Mouse (Mus musculus): Measurements from ENCODE around the gene Arf6. TPM values are rescaled to one million over a fixed set of nuclear protein-coding genes. Genes with fewer than 3 reads are reported as not detected.
"Not testable (repeated sequence)": the region's sequence is repeated elsewhere in the genome, so short reads cannot be mapped to it uniquely, and the experiment has no call there.

Gene Arf6
- polyA plus RNA-seq, 2 experiments, result 82.2 to 106 TPM

DNA sequence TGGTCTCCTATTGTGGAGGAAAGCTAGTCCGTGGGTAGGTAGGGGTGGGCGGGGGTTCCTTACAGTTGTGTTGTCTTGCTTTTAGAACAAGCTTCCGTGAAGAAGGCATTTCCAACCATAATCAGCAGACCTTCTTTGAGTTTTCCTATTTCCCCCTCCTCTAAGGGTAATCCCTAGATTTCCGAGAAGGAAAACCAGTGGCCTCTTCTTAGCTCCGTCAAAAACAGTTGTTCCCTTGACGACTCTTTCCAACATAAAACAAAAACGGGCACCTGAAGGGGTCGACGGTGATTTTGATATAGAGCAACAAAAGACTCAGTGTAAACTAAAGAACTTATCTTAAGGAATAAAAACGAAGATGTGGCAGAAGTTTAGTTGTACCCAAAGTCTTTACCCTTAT is 10.0 kb upstream of the Arf6 start:
- Histone ChIP-seq H3K4me3 (replicated peaks; ENCODE audit: low read length) (peak overlapping the region; percentile 35), H3K36me3 (ENCODE audit: control insufficient read depth, insufficient read depth, low read length) (no peaks in the 10 kb centered on the region), H3K27ac (replicated peaks; ENCODE audit: low read depth, low read length) (peak overlapping the region; percentile 92), H3K4me1 (ENCODE audit: control insufficient read depth, insufficient read depth, low read length) (peaks cover 15% of the 10 kb centered on the region; the same call in 1 of the 2 replicates), H3K27me3 (ENCODE audit: control insufficient read depth, insufficient read depth, low read length) (no peaks in the 10 kb centered on the region), H3K9ac (ENCODE audit: low read depth, low read length, severe bottlenecking) (peak overlapping the region; percentile 64), H3K9me3 (ENCODE audit: control insufficient read depth, low read length) (no peaks in the 10 kb centered on the region), H3K4me2 (replicated peaks; ENCODE audit: low read depth, low read length, severe bottlenecking) (peak overlapping the region; percentile 75)
- ATAC-seq (ENCODE audit: low FRiP score, low read depth), result no peak
- WGBS, result 8% methylated on average over 10 of the region's 10 CpGs
- TF ChIP-seq POLR2A (IDR thresholded peaks at IDR 0.05; ENCODE audit: borderline replicate concordance, extremely low read depth, insufficient read depth, insufficient read length), result no peak
- no peak for DNase-seq (ENCODE audit: low spot score)

DNA sequence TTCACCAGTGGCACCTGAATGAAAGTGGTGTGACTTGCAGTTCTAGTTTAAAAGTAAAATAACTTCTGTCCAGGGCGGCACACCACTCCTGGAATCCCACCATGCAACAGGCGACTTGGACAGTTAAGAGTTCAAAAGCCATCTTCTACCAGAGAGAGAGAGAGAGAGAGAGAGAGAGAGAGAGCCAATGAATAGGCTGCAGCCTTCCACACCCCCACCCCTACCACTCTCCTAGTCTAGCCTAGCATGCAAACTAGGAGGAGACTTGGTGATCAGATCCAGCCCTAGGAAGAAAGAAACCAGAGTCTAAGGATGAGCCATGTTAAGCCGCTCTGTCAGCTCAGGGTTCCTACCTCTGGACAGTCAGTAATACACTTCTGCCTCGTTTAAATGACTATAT is 9.6 kb upstream of the Arf6 start:
- ATAC-seq (ENCODE audit: low FRiP score, low read depth) (no peak), DNase-seq (ENCODE audit: low spot score) (no peak)
- Histone ChIP-seq H3K9ac (ENCODE audit: low read depth, low read length, severe bottlenecking) (no peak overlapping the region), H3K4me1 (ENCODE audit: control insufficient read depth, insufficient read depth, low read length) (peaks cover 15% of the 10 kb centered on the region; the same call in 1 of the 2 replicates), H3K27me3 (ENCODE audit: control insufficient read depth, insufficient read depth, low read length) (no peaks in the 10 kb centered on the region), H3K36me3 (ENCODE audit: control insufficient read depth, insufficient read depth, low read length) (no peaks in the 10 kb centered on the region), H3K27ac (replicated peaks; ENCODE audit: low read depth, low read length) (peak overlapping the region; percentile 92; the same call in 1 of the 2 replicates), H3K9me3 (ENCODE audit: control insufficient read depth, low read length) (no peaks in the 10 kb centered on the region), H3K4me3 (replicated peaks; ENCODE audit: low read length) (0 out of 2 replicates have a peak overlapping the region, but pooled peaks have one; percentile 35), H3K4me2 (replicated peaks; ENCODE audit: low read depth, low read length, severe bottlenecking) (peak overlapping the region; percentile 75)
- no peak for TF ChIP-seq POLR2A (IDR thresholded peaks at IDR 0.05; ENCODE audit: borderline replicate concordance, extremely low read depth, insufficient read depth, insufficient read length)
- 51% methylated on average over 4 of the region's 4 CpGs for WGBS

DNA sequence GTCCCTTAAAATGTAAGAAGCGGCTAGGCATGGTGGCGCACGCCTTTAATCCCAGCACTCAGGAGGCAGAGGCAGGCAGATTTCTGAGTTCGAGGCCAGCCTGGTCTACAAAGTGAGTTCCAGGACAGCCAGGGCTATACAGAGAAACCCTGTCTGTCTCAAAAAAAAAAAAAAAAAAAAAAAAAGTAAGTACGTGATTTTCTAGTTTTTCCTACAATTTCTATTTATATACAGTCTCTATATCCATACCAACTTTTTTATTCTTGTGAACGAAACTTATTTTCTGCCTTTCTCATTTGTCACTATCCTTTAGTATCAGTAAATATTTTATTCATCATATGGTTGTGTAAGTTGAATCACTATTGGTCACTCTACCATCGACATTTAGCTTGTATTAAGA is 8.8 kb upstream of the Arf6 start:
- not testable (repeated sequence) for H3K27me3 ChIP-seq (ENCODE audit: control insufficient read depth, insufficient read depth, low read length); H3K4me3 ChIP-seq (replicated peaks; ENCODE audit: low read length); H3K9me3 ChIP-seq (ENCODE audit: control insufficient read depth, low read length); DNase-seq (ENCODE audit: low spot score); ATAC-seq (ENCODE audit: low FRiP score, low read depth); H3K27ac ChIP-seq (replicated peaks; ENCODE audit: low read depth, low read length); H3K36me3 ChIP-seq (ENCODE audit: control insufficient read depth, insufficient read depth, low read length); H3K9ac ChIP-seq (ENCODE audit: low read depth, low read length, severe bottlenecking); H3K4me2 ChIP-seq (replicated peaks; ENCODE audit: low read depth, low read length, severe bottlenecking)
- WGBS, result 97% methylated on average over 7 of the region's 7 CpGs
- peaks cover 15% of the 10 kb centered on the region; the same call in 1 of the 2 replicates for H3K4me1 ChIP-seq (ENCODE audit: control insufficient read depth, insufficient read depth, low read length)

DNA sequence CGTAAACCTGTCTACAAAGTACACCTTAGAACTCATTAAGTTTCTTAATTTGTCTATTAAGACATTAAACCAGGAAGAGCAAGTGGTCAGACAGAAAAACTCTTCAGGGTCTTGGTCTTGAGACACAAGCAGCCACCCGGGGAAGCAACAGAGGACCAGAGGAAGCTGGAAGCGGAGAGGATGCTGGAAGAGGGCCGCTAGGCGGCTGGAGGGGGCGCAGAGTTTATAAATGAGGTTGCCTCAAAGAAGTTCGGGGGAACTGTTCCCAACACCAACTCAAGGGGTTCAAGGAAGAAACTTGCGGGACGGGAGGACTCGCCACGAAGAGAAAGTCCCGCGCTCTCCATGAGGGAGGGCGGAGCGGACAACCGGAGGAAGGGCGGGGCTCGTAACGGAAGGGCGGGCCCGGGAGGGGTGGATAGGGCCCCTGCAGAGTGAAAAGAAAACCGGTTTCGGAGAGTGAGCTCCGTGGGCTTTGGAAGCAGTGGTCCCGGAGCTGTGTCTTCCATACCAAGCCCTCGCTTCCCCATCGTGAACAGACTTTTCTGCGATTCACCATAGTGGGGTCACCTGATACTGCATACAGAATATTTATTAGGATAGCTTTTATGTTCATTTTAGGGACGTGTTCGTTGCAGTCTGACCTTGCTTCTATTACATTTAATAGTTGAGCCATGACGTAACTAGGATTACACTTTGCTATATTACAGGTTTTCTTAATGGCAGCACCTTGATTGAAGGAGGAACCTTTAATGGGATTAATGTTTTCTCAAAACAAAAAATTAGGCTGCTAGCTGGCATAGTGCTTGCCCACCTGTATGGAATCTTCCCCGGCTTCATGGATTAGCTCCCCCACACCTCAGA is 7.8 kb upstream of the Arf6 start:
- 6% methylated on average over 26 of the region's 32 CpGs for whole genome bisulfite sequencing
- H3K36me3 ChIP-seq (ENCODE audit: control insufficient read depth, insufficient read depth, low read length), result no peaks in the 10 kb centered on the region
- peak overlapping the region; percentile 40 for H3K4me3 ChIP-seq (replicated peaks; ENCODE audit: low read length)
- TF ChIP-seq POLR2A (IDR thresholded peaks at IDR 0.05; ENCODE audit: borderline replicate concordance, extremely low read depth, insufficient read depth, insufficient read length), result peak; percentile 55; the same call in 1 of the 2 replicates
- peak overlapping the region; percentile 50 for H3K9ac ChIP-seq (ENCODE audit: low read depth, low read length, severe bottlenecking)
- DNase-seq (ENCODE audit: low spot score), result peak; percentile 77
- ATAC-seq (ENCODE audit: low FRiP score, low read depth), result peak; percentile 38
- H3K9me3 ChIP-seq (ENCODE audit: control insufficient read depth, low read length), result no peaks in the 10 kb centered on the region
- H3K27me3 ChIP-seq (ENCODE audit: control insufficient read depth, insufficient read depth, low read length), result no peaks in the 10 kb centered on the region
- peak overlapping the region; percentile 56 for H3K4me2 ChIP-seq (replicated peaks; ENCODE audit: low read depth, low read length, severe bottlenecking)
- peaks cover 15% of the 10 kb centered on the region; the same call in 1 of the 2 replicates for H3K4me1 ChIP-seq (ENCODE audit: control insufficient read depth, insufficient read depth, low read length)
- H3K27ac ChIP-seq (replicated peaks; ENCODE audit: low read depth, low read length), result peak overlapping the region; percentile 76

DNA sequence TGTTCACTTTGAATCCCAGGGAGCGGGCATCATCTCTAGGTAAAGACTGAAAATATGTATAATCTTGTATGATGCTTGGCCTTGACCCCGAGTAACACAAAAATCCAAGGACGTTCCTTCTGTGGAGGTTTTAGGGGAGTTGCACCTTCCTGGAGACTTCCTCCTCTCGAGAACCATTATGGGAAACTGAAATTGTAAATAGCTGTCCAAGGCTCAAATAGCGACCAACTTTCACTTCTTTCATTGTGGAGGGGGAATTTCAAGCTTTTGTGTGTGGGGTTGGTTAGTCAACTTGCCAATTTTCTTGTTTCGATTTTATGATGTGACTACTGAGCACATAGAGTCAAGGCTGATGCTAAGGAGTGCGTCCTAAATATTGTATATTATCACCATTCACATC is 6.2 kb upstream of the Arf6 start:
- H3K4me1 ChIP-seq (ENCODE audit: control insufficient read depth, insufficient read depth, low read length), result peaks cover 19% of the 10 kb centered on the region; the same call in 1 of the 2 replicates
- no peaks in the 10 kb centered on the region for H3K36me3 ChIP-seq (ENCODE audit: control insufficient read depth, insufficient read depth, low read length)
- no peaks in the 10 kb centered on the region for H3K27me3 ChIP-seq (ENCODE audit: control insufficient read depth, insufficient read depth, low read length)
- ATAC-seq (ENCODE audit: low FRiP score, low read depth) (no peak), DNase-seq (ENCODE audit: low spot score) (no peak)
- no peak overlapping the region for H3K27ac ChIP-seq (replicated peaks; ENCODE audit: low read depth, low read length)
- no peak overlapping the region for H3K4me2 ChIP-seq (replicated peaks; ENCODE audit: low read depth, low read length, severe bottlenecking)
- no peak overlapping the region for H3K9ac ChIP-seq (ENCODE audit: low read depth, low read length, severe bottlenecking)
- H3K4me3 ChIP-seq (replicated peaks; ENCODE audit: low read length), result no peak overlapping the region
- TF ChIP-seq POLR2A (IDR thresholded peaks at IDR 0.05; ENCODE audit: borderline replicate concordance, extremely low read depth, insufficient read depth, insufficient read length), result no peak
- no peaks in the 10 kb centered on the region for H3K9me3 ChIP-seq (ENCODE audit: control insufficient read depth, low read length)
- 78% methylated on average over 7 of the region's 7 CpGs for WGBS
